Mouse (Mus musculus) CH12.LX (cell line): ENCODE measurements around the gene Adam11. TPM values are rescaled to one million over a fixed set of nuclear protein-coding genes. Genes with fewer than 3 reads are reported as not detected.

Experiments
- DNase-seq: peaks from one replicate; pipeline ENCODE4 v3.0.0-alpha.2; 2013; ENCODE audit errors: extremely low read depth
- H3K27ac ChIP-seq: 2 replicates; pipeline ENCODE4 v1.5.1; 2012; ENCODE audit warnings: low read depth, mild to moderate bottlenecking, control low read depth, moderate library complexity; ENCODE audit not compliant: insufficient read depth
- H3K27me3 ChIP-seq: replicated peaks from 2 replicates; pipeline ENCODE3; 2012; ENCODE audit warnings: inconsistent platforms
- H3K36me3 ChIP-seq, 2 experiments: replicated peaks in 1 of 2; 2 replicates each; pipeline versions ENCODE3 to v1.6.1; 2012; ENCODE audit warnings: inconsistent platforms in 1 of 2, low read length in 1 of 2, mild to moderate bottlenecking in 1 of 2, mixed read lengths in 1 of 2, moderate library complexity in 1 of 2; ENCODE audit not compliant: control insufficient read depth in 1 of 2, insufficient read depth in 1 of 2
- H3K4me1 ChIP-seq, 2 experiments: 2 replicates each; pipeline ENCODE4 v1.6.1; 2012; ENCODE audit warnings: inconsistent platforms in 1 of 2, moderate library complexity in 1 of 2; ENCODE audit not compliant: insufficient read depth in 2 of 2, control insufficient read depth in 1 of 2
- H3K4me2 ChIP-seq: 2 replicates; pipeline ENCODE4 v1.6.1; 2012; ENCODE audit warnings: low read depth, mild to moderate bottlenecking, control low read depth; ENCODE audit not compliant: poor library complexity, insufficient read depth, severe bottlenecking
- H3K4me3 ChIP-seq, 3 experiments: fragments of 150-350 bp in 1 of 3; sonication (generic) in 1 of 3; replicated peaks in 1 of 3; 2 replicates each; pipeline versions ENCODE3 to v1.5.1; 2011 to 2012; ENCODE audit warnings: low read depth in 2 of 3, low read length in 2 of 3, mild to moderate bottlenecking in 2 of 3, moderate library complexity in 2 of 3, control low read depth in 1 of 3, improper control_type of control experiment in 1 of 3, inconsistent platforms in 1 of 3, mixed read lengths in 1 of 3; ENCODE audit not compliant: poor library complexity in 1 of 3
- H3K79me2 ChIP-seq: replicated peaks from 2 replicates; pipeline ENCODE4 v1.6.1; 2012; ENCODE audit warnings: mild to moderate bottlenecking, moderate library complexity; ENCODE audit not compliant: control insufficient read depth, poor library complexity, insufficient read depth, severe bottlenecking; ENCODE audit errors: extremely low read depth
- H3K9ac ChIP-seq: 2 replicates; pipeline ENCODE4 v1.6.1; 2012; ENCODE audit warnings: low read depth, mild to moderate bottlenecking, control low read depth, moderate library complexity; ENCODE audit not compliant: insufficient read depth
- H3K9me3 ChIP-seq: replicated peaks from 2 replicates; pipeline ENCODE3; 2012; ENCODE audit warnings: low read length, inconsistent platforms, mixed read lengths
- CHD1 ChIP-seq: IDR thresholded peaks from 2 replicates; pipeline ENCODE4 v1.6.1; 2012; ENCODE audit warnings: low read depth, low read length, improper control_type of control experiment, inconsistent platforms
- CHD2 ChIP-seq: IDR thresholded peaks from 2 replicates; pipeline ENCODE4 v1.6.1; 2011; ENCODE audit warnings: low read length, improper control_type of control experiment
- CTCF ChIP-seq, 2 experiments: IDR thresholded peaks in 1 of 2; conservative IDR thresholded peaks in 1 of 2; 2 replicates each; pipeline ENCODE4 v1.5.1; 2011 to 2012; ENCODE audit warnings: low read depth in 2 of 2, low read length in 2 of 2, improper control_type of control experiment in 1 of 2, inconsistent platforms in 1 of 2, mild to moderate bottlenecking in 1 of 2, moderate library complexity in 1 of 2
- E2F4 ChIP-seq: IDR thresholded peaks from 2 replicates; pipeline ENCODE4 v1.6.1; 2011; ENCODE audit warnings: low read depth, low read length, improper control_type of control experiment; ENCODE audit not compliant: insufficient replicate concordance
- EP300 ChIP-seq: IDR thresholded peaks from 2 replicates; pipeline ENCODE4 v1.6.1; 2011; ENCODE audit warnings: low read length, improper control_type of control experiment
- ETS1 ChIP-seq: conservative IDR thresholded peaks from 2 replicates; pipeline ENCODE4 v1.6.1; 2012; ENCODE audit warnings: low read depth, mild to moderate bottlenecking, inconsistent platforms, low read length, improper control_type of control experiment, moderate library complexity
- HCFC1 ChIP-seq: IDR thresholded peaks from 2 replicates; pipeline ENCODE4 v1.6.1; 2012; ENCODE audit warnings: low read depth, mild to moderate bottlenecking, inconsistent platforms, low read length, improper control_type of control experiment
- IRF4 ChIP-seq: IDR thresholded peaks from 2 replicates; pipeline ENCODE4 v1.6.1; 2014; ENCODE audit warnings: low read depth, mild to moderate bottlenecking, inconsistent platforms, low read length, improper control_type of control experiment
- KAT2A ChIP-seq: IDR thresholded peaks from 2 replicates; pipeline ENCODE4 v1.6.1; 2012; ENCODE audit warnings: low read length, improper control_type of control experiment, inconsistent platforms; ENCODE audit not compliant: insufficient replicate concordance
- MAFK ChIP-seq: IDR thresholded peaks from 2 replicates; pipeline ENCODE4 v1.6.1; 2011; ENCODE audit warnings: low read length, improper control_type of control experiment; ENCODE audit not compliant: insufficient replicate concordance
- MAZ ChIP-seq: IDR thresholded peaks from 2 replicates; pipeline ENCODE4 v1.6.1; 2012; ENCODE audit warnings: low read depth, mild to moderate bottlenecking, inconsistent platforms, low read length, improper control_type of control experiment, moderate library complexity
- MEF2A ChIP-seq: IDR thresholded peaks from 2 replicates; pipeline ENCODE4 v1.6.1; 2014; ENCODE audit warnings: low read depth, mild to moderate bottlenecking, inconsistent platforms, low read length, improper control_type of control experiment, borderline replicate concordance
- MYC ChIP-seq: IDR thresholded peaks from 2 replicates; pipeline ENCODE4 v1.6.1; 2011; ENCODE audit warnings: low read depth, mild to moderate bottlenecking, improper control_type of control experiment, low read length
- NELFE ChIP-seq: IDR thresholded peaks from 2 replicates; pipeline ENCODE4 v1.6.1; 2011; ENCODE audit warnings: low read depth, low read length, improper control_type of control experiment
- NRF1 ChIP-seq: IDR thresholded peaks from 2 replicates; pipeline ENCODE4 v1.6.1; 2014; ENCODE audit warnings: low read depth, mild to moderate bottlenecking, inconsistent platforms, low read length, improper control_type of control experiment, moderate library complexity
- POLR2A ChIP-seq: IDR thresholded peaks from 2 replicates; pipeline ENCODE4 v1.6.1; 2011; ENCODE audit warnings: low read depth, mild to moderate bottlenecking, improper control_type of control experiment, low read length
- RAD21 ChIP-seq: IDR thresholded peaks from 2 replicates; pipeline ENCODE4 v1.6.1; 2011; ENCODE audit warnings: low read depth, mild to moderate bottlenecking, low read length, improper control_type of control experiment, moderate library complexity
- RCOR1 ChIP-seq: conservative IDR thresholded peaks from 2 replicates; pipeline ENCODE4 v1.6.1; 2012; ENCODE audit warnings: low read depth, mild to moderate bottlenecking, inconsistent platforms, low read length, improper control_type of control experiment
- SMC3 ChIP-seq: IDR thresholded peaks from 2 replicates; pipeline ENCODE4 v1.6.1; 2011; ENCODE audit warnings: low read depth, low read length, improper control_type of control experiment
- ZKSCAN1 ChIP-seq: IDR thresholded peaks from 2 replicates; pipeline ENCODE4 v1.6.1; 2012; ENCODE audit warnings: low read depth, inconsistent platforms, low read length, improper control_type of control experiment, borderline replicate concordance
- ZNF384 ChIP-seq: IDR thresholded peaks from 2 replicates; pipeline ENCODE4 v1.6.1; 2012; ENCODE audit warnings: low read depth, low read length, improper control_type of control experiment, inconsistent platforms
- dilution Hi-C: fragments of 300-500 bp; cut with MboI; formaldehyde crosslinking; loops from 2 replicates; pipeline ENCODE4 v1.14.3; 2020; ENCODE audit warnings: low sequenced_read_pairs; ENCODE audit not compliant: extremely low pct_unique_long_range_greater_than_20kb, extremely low pct_ligation_motif_present
- in situ Hi-C: fragments of 300-500 bp; cut with MboI; formaldehyde crosslinking; loops from 3 replicates; pipeline ENCODE4 v1.14.3; 2019; ENCODE audit warnings: low sequenced_read_pairs, low pct_ligation_motif_present, low pct_unique_long_range_greater_than_20kb, mixed read lengths
- polyA plus RNA-seq: library from polyadenylated mRNA; unstranded; fragments of >175 nt; gene quantifications from 2 replicates; pipeline ENCODE4 v1.2.1, GENCODE M21; 2012; ENCODE audit warnings: low read depth; ENCODE audit not compliant: insufficient read length
- total RNA-seq, 2 experiments: library from RNA; depleted of rRNA; stranded (reverse); fragments of 300-350 nt in 1 of 2; fragments of >200 nt in 1 of 2; gene quantifications; 2 replicates each; pipeline ENCODE4 v1.2.3; 2012 to 2014

Gene Adam11
- total and polyA plus RNA-seq, 3 experiments, result not detected

DNA sequence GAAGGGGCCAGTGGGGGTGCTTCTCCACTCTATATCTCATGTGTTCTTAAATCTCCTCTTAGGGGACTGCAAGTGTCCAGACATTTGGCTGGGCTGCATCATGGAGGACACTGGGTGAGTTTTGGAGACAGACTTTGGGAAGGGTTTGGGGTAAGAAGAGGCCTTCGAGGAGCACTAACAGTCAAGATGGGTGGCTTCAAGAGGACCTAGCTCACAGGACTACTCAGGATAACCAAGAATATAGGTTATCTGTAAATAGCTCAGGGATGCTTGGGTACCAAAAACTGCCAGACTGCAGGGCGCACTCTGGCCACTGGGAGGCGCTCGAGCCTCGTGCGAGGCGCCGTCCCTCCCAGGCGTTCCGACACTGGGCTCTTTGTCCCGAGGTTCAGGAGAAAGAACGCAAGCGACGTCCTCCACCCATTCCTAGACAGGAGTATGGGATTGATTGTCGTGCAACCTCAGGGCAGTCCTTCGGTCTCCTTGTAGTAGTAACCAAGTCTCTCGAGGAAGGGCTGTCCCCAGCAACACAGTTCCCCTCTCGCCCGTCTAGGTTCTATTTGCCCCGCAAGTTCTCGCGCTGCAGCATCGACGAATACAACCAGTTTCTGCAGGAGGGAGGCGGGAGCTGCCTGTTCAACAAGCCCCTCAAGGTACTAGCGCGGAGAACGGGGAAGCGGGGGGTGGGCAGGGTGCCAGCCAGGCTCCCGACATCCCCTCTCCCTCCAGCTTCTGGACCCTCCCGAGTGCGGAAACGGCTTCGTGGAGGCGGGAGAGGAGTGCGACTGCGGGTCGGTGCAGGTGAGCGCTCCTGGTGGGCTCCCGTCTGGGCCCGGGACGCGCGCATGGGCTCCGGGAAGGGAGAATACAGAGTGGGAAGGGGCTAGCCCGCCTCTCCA lies 12.7 kb downstream of the Adam11 start (continued):
- no peak for TF ChIP-seq ZKSCAN1

DNA sequence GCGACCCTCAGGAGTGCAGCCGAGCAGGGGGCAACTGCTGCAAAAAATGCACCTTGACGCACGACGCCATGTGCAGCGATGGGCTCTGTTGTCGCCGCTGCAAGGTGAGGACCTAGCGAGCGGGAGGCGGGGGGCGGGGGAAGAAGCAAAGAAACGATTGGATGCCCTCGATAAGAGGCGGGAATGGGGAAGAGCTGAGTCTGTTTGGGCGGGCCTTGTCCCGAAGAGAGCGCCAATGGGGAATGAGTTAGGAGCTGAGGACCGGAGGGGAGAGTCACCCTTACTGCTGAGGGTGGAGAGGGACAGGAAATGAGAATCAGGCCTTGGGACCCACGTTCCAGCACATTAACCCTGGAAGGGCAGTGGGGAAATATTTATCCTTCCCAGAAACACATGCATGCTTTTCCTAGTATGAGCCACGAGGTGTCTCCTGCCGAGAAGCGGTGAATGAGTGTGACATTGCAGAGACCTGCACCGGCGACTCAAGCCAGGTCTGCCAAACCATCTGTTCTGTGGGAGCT lies 13.4 kb downstream of the Adam11 start:
- Histone ChIP-seq H3K27me3 (peaks cover 92% of the 10 kb centered on the region), H3K9ac (no peak overlapping the region), H3K9me3 (peaks cover 12% of the 10 kb centered on the region), H3K4me2 (no peak overlapping the region), H3K4me3 (no peak overlapping the region), H3K27ac (no peak overlapping the region), H3K4me1 (peaks cover 2 to 11% of the 10 kb centered on the region in 2 experiments; a peak in 3 of 4 replicates), H3K36me3 (no peaks in the 10 kb centered on the region), H3K79me2 (no peaks in the 10 kb centered on the region)
- dilution Hi-C loops (no loop called here), in situ Hi-C loops (loop anchor here (10.0 kb wide), 1 partner anchor 90 kb away; no protein-coding TSS in a partner anchor)
- DNase-seq, result no peak
- peak in 1 of 2 experiments; percentile 37; a peak in 2 of 4 replicates for TF ChIP-seq CTCF (conservative IDR thresholded peaks at IDR 0.05 in 1 of 2, IDR thresholded peaks at IDR 0.05 in 1 of 2; ENCODE audit: low read depth in 2 of 2, low read length in 2 of 2)
- no peak for TF ChIP-seq ETS1
- TF ChIP-seq, all 38 proteins: peak for 1

DNA sequence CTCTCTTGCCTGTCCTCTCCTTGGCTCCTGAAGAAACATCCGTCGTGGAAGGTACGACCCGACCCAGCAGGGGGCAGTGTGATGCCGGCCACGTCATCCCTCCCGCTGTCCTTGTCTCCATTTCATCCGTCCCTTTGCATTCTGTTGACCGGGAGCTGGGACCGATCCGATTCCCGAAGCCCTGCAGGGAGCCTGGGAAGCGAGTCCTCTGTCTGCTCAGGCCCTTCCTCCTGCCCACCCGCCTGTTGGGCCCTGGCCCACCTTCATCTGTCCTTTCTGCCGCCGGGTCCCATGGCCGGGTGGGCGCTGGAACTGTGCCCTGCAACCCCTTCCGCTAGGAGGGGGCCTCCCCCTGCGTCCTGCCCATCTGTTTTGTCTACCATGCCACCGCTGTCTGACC lies 16.4 kb downstream of the Adam11 start:
- no peak for DNase-seq
- peaks cover 4% of the 10 kb centered on the region in 2 experiments; a peak in 1 of 4 replicates for H3K4me1 ChIP-seq
- TF ChIP-seq MAFK (no peak), CTCF (conservative IDR thresholded peaks at IDR 0.05 in 1 of 2, IDR thresholded peaks at IDR 0.05 in 1 of 2; ENCODE audit: low read depth in 2 of 2, low read length in 2 of 2) (peak; percentile 38 to 66; a peak in 3 of 4 replicates), POLR2A (no peak), NELFE (no peak), CHD2 (no peak), ZNF384 (no peak), ETS1 (no peak), ZKSCAN1 (no peak), MAZ (no peak), HCFC1 (no peak), CHD1 (no peak), KAT2A (no peak), MEF2A (no peak), RAD21 (peak; percentile 51), E2F4 (no peak), NRF1 (no peak), EP300 (no peak), MYC (no peak), RCOR1 (no peak), IRF4 (no peak), SMC3 (peak; percentile 49)
- TF ChIP-seq, all 38 proteins: peak for 3
- H3K36me3 ChIP-seq, result no peaks in the 10 kb centered on the region
- no peak overlapping the region for H3K9ac ChIP-seq
- no peaks in the 10 kb centered on the region for H3K79me2 ChIP-seq
- peaks cover 12% of the 10 kb centered on the region for H3K9me3 ChIP-seq
- H3K4me3 ChIP-seq, result no peak overlapping the region
- H3K27me3 ChIP-seq, result peaks cover 93% of the 10 kb centered on the region
- in situ Hi-C loops (loop anchor here (10.0 kb wide), 1 partner anchor 87 kb away; no protein-coding TSS in a partner anchor), dilution Hi-C loops (no loop called here)
- no peak overlapping the region for H3K27ac ChIP-seq
- no peak overlapping the region for H3K4me2 ChIP-seq
